Mouse (Mus musculus): ENCODE data around the gene Hadhb.
A peak's percentile ranks its signal among the peaks of the same experiment; 100 is the strongest.

- TF ChIP-seq ZMIZ1 (IDR thresholded peaks at IDR 0.05; ENCODE audit: low read depth, low read length) (no peak), CTCF (conservative IDR thresholded peaks at IDR 0.05 in 1 of 2, IDR thresholded peaks at IDR 0.05 in 1 of 2; ENCODE audit: low read depth in 2 of 2, low read length in 2 of 2) (peak in 1 of 2 experiments; percentile 44; a peak in 2 of 4 replicates), EP300 (IDR thresholded peaks at IDR 0.05; ENCODE audit: low read length) (no peak), POLR2A (IDR thresholded peaks at IDR 0.05; ENCODE audit: low read depth, low read length) (no peak), ZC3H11A (IDR thresholded peaks at IDR 0.05; ENCODE audit: low read depth, low read length) (no peak), NELFE (IDR thresholded peaks at IDR 0.05; ENCODE audit: low read depth, low read length) (no peak), JUND (conservative IDR thresholded peaks at IDR 0.05; ENCODE audit: low read depth, low read length) (no peak), USF2 (conservative IDR thresholded peaks at IDR 0.05; ENCODE audit: low read depth, low read length) (no peak), TCF12 (IDR thresholded peaks at IDR 0.05; ENCODE audit: low read depth, low read length) (no peak), MAX (IDR thresholded peaks at IDR 0.05; ENCODE audit: low read length) (no peak), GABPA (IDR thresholded peaks at IDR 0.05; ENCODE audit: insufficient replicate concordance, low read depth, low read length) (no peak)
Measured at GRCm38 (mm10) chr5:30192452-30192851, 37.4 kb downstream of the Hadhb start.
